Mouse (Mus musculus) lung, postnatal 0 days (tissue): ENCODE measurements around the gene Rexo1. TPM values are rescaled to one million over a fixed set of nuclear protein-coding genes. Genes with fewer than 3 reads are reported as not detected.

ENCODE experiments used
- ATAC-seq: fragments of 200-750 bp; cut with Nextera tagmentation; 2 replicates; pipeline ENCODE4 v1.8.0; 2017; ENCODE audit warnings: moderate library complexity
- DNase-seq: peaks from one replicate; pipeline ENCODE4 v3.0.0-alpha.2; 2016; ENCODE audit warnings: low spot score
- H3K27ac ChIP-seq: fragments of 300-500 bp; sonication (generic); 2 replicates; pipeline ENCODE4 v1.5.1; 2014; ENCODE audit warnings: antibody characterized with exemption, mild to moderate bottlenecking, low read length, mixed read lengths
- H3K27me3 ChIP-seq: fragments of 300-500 bp; sonication (generic); replicated peaks from 2 replicates; pipeline ENCODE4 v1.6.1; 2014; ENCODE audit warnings: low read length, mixed read lengths; ENCODE audit not compliant: insufficient read depth
- H3K36me3 ChIP-seq: fragments of 300-500 bp; sonication (generic); 2 replicates; pipeline ENCODE4 v1.6.1; 2014; ENCODE audit warnings: low read length, mixed read lengths; ENCODE audit not compliant: insufficient read depth
- H3K4me1 ChIP-seq: fragments of 300-500 bp; sonication (generic); 2 replicates; pipeline ENCODE4 v1.6.1; 2014; ENCODE audit warnings: antibody characterized with exemption, low read depth, low read length, mixed read lengths; ENCODE audit not compliant: insufficient read depth
- H3K4me2 ChIP-seq: fragments of 300-500 bp; sonication (generic); replicated peaks from 2 replicates; pipeline ENCODE4 v1.6.1; 2014; ENCODE audit warnings: low read depth, mild to moderate bottlenecking, low read length, moderate library complexity, mixed read lengths
- H3K4me3 ChIP-seq: fragments of 300-500 bp; sonication (generic); 2 replicates; pipeline ENCODE4 v1.5.1; 2014; ENCODE audit warnings: low read depth, low read length
- H3K9ac ChIP-seq: fragments of 300-500 bp; sonication (generic); replicated peaks from 2 replicates; pipeline ENCODE4 v1.6.1; 2014; ENCODE audit warnings: low read depth, mild to moderate bottlenecking
- H3K9me3 ChIP-seq: fragments of 300-500 bp; sonication (generic); 2 replicates; pipeline ENCODE4 v1.6.1; 2016; ENCODE audit warnings: low read length, mixed read lengths
- CTCF ChIP-seq: IDR thresholded peaks from 2 replicates; pipeline ENCODE4 v1.5.1; 2016; ENCODE audit warnings: antibody characterized with exemption, mild to moderate bottlenecking
- EP300 ChIP-seq: IDR thresholded peaks from 2 replicates; pipeline ENCODE4 v1.6.1; 2016; ENCODE audit warnings: antibody characterized with exemption, mild to moderate bottlenecking, control low read depth
- WGBS: fragments of 180-500 bp; shearing (Covaris S2); extraction: QIAGEN DNeasy Blood & Tissue Kit; methylation state at CpG from one replicate; pipeline ENCODE4 v1.1.7; 2014; 5-methylcytosine and 5-hydroxymethylcytosine counted together
- polyA plus RNA-seq: library from polyadenylated mRNA; unstranded; fragments of >200 nt; fragmentation: Nextera tagmentation; extraction: Ambion mirVana; gene quantifications from 2 replicates; pipeline ENCODE4 v1.2.1, GENCODE M21; 2015

Rexo1 gene
- 12.9 TPM in 2 replicates for polyA plus RNA-seq

GRCm38 (mm10) chr10:80561116-80561944 is at the start of gene Rexo1:
Gene Rexo1 (minus strand): TSS chr10:80561560.
- Histone ChIP-seq H3K4me3 (peak within 1 kb of the TSS; percentile 99), H3K27ac (peak within 1 kb of the TSS; percentile 90), H3K9me3 (no peaks in the 10 kb centered on the region), H3K4me1 (peaks cover 23% of the 10 kb centered on the region; the same call in 1 of the 2 replicates), H3K4me2 (peak within 1 kb of the TSS; percentile 79), H3K27me3 (no peaks in the 10 kb centered on the region), H3K9ac (peak within 1 kb of the TSS; percentile 93), H3K36me3 (no peaks in the 10 kb centered on the region)
- DNase-seq (peak; percentile 96), ATAC-seq (peak; percentile 88)
- TF ChIP-seq EP300, result peak; percentile 79
- peak; percentile 89 for TF ChIP-seq CTCF
- WGBS, result 1% methylated on average over 71 of the region's 72 CpGs

GRCm38 (mm10) chr10:80611024-80611423 is 49.7 kb upstream of the Rexo1 start:
- TF ChIP-seq EP300 (no peak), CTCF (peak; percentile 86)
- H3K9me3 ChIP-seq, result no peaks in the 10 kb centered on the region
- DNase-seq (peak; percentile 69), ATAC-seq (peak; percentile 50; the same call in 1 of the 2 replicates)
- H3K27ac ChIP-seq, result no peak overlapping the region
- H3K4me1 ChIP-seq, result no peaks in the 10 kb centered on the region
- H3K36me3 ChIP-seq, result peaks cover 13% of the 10 kb centered on the region; the same call in 1 of the 2 replicates
- H3K4me3 ChIP-seq, result no peak overlapping the region
- no peaks in the 10 kb centered on the region for H3K27me3 ChIP-seq
- H3K4me2 ChIP-seq, result no peak overlapping the region
- H3K9ac ChIP-seq, result no peak overlapping the region
- 56% methylated on average over 4 of the region's 4 CpGs for WGBS

GRCm38 (mm10) chr10:80610116-80610785 is 48.9 kb upstream of the Rexo1 start:
- no peak overlapping the region for H3K4me2 ChIP-seq
- H3K9me3 ChIP-seq, result no peaks in the 10 kb centered on the region
- H3K36me3 ChIP-seq, result peaks cover 13% of the 10 kb centered on the region; the same call in 1 of the 2 replicates
- H3K4me1 ChIP-seq, result no peaks in the 10 kb centered on the region
- TF ChIP-seq CTCF (no peak), EP300 (no peak)
- no peak overlapping the region for H3K4me3 ChIP-seq
- no peaks in the 10 kb centered on the region for H3K27me3 ChIP-seq
- ATAC-seq (no peak), DNase-seq (no peak)
- no peak overlapping the region for H3K27ac ChIP-seq
- WGBS, result 90% methylated on average over 9 of the region's 9 CpGs
- H3K9ac ChIP-seq, result no peak overlapping the region

GRCm38 (mm10) chr10:80609269-80609924 is 48.0 kb upstream of the Rexo1 start:
- Histone ChIP-seq H3K36me3 (peaks cover 6% of the 10 kb centered on the region; the same call in 1 of the 2 replicates), H3K27me3 (no peaks in the 10 kb centered on the region), H3K9me3 (no peaks in the 10 kb centered on the region), H3K9ac (no peak overlapping the region), H3K4me2 (no peak overlapping the region), H3K4me3 (no peak overlapping the region), H3K4me1 (no peaks in the 10 kb centered on the region), H3K27ac (no peak overlapping the region)
- 88% methylated on average over 10 of the region's 10 CpGs for WGBS
- TF ChIP-seq CTCF, result no peak
- no peak for TF ChIP-seq EP300
- DNase-seq (no peak), ATAC-seq (no peak)

GRCm38 (mm10) chr10:80608435-80608834 is 47.1 kb upstream of the Rexo1 start:
- DNase-seq, result no peak
- Histone ChIP-seq H3K36me3 (peaks cover 6% of the 10 kb centered on the region; the same call in 1 of the 2 replicates), H3K4me1 (peaks cover 6% of the 10 kb centered on the region; the same call in 1 of the 2 replicates), H3K4me2 (no peak overlapping the region), H3K27ac (no peak overlapping the region), H3K4me3 (no peak overlapping the region), H3K9ac (no peak overlapping the region), H3K27me3 (no peaks in the 10 kb centered on the region), H3K9me3 (no peaks in the 10 kb centered on the region)
- no peak for ATAC-seq
- TF ChIP-seq CTCF, result no peak
- no peak for TF ChIP-seq EP300
- 90% methylated on average over 3 of the region's 3 CpGs for WGBS
